Mouse (Mus musculus) hindlimb bud, embryonic 11.5 days (tissue): Measurements from ENCODE around the gene Perm1.

ENCODE experiments used
- DNase-seq: peaks from one replicate; pipeline ENCODE4 v3.0.0-alpha.2; 2012; ENCODE audit warnings: low read depth, low spot score; ENCODE audit errors: extremely low spot score

Perm1 gene

DNA sequence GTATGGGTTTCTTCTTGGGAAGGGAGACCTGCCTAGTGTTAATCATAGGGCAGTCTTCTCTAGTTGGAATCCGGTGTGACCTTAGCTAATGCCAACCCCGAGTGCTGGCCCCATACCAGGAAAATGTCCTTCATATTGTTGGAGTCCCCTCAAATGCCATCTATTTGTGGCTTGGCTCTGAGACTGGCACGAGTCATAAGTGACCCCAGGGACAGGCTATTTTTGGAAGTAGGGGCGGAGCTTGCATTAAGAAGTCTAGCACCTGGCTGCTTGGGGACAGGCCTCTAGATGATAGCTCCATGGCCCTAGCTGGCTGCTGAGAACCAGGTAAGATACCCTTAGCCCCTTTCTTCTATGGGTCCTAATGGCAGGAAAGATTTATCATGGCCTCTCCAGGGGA lies at the start of gene Perm1:
Perm1 (plus strand) TSS at position 220 of the 400 bp plus-strand sequence.
- no peak for DNase-seq

DNA sequence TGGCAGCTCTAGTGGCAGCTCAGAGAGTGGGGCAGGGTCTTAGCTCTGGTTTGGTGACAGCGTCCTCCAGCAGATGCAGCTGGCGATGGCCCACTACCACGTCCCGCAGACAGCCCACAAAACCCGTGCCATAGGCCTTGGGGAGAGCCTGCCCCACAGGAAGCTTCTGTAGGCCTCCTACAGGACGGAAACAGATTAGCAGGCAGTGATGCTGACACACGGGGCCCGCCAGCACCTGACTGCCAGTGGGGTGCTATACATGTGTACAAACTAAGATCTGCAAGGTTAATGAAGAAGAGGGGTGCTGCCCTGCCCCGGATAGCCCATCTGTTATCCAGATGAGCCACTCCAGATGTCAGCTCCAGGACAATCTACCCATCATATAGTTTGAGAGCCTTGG lies 49.2 kb upstream of the Perm1 start:
- DNase-seq, result no peak

DNA sequence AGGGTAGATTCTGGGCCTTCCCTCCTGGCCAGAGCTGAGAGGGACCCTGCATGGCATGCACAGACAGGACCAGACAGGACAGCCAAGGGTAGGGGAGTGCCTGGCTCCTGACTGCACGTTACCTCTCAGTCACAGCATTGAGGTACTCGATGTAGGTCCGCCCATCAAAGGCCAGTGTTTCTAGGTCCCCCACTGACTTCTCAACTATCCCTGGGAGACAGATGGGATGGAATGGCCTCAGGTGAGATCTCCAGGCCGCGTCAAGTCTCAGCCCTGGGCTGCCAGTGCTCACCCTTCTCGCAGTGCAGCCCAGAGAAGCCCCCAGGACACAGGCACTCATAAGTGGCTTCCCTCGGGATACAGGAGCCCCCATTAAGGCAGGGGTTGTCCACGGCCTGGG lies 47.1 kb upstream of the Perm1 start:
- DNase-seq, result no peak

DNA sequence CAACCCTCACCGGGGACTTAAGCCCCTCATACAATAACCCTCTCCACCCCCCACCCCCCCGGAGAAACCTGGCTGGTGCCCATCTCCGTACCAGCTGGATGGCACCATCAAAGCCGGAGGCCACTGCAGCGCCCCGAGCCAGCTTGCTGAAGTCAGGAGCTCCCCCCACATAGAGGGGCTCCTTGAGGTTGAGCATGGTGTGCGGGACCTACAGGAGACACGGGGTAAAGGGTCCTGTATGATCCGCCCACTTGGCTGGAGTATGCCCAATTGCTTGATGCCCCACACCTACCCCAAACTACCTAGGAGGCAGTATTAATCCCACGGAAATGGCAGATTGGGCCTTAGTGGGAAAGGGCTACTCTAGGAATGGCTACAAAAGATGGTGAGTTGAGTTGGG lies 46.5 kb upstream of the Perm1 start:
- DNase-seq, result no peak

DNA sequence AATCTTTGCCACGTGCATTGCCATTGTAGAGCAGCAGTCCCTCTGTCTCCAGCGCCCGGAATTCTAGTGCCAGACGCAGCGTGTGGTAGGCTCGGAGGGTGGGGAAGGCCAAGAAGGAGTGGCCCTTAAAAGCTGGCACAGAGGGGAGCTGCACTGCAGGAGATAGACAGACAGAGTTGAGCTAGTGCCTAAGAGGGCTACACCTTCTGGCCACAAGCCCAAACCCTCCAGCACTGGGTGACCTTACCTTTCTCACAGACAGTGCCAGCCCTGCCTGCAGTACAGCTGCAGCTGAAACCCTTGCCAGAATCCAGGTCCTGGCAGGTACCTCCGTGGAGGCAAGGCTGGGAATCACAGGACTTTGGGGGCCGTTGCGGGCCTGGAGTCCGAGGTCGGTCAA lies 43.8 kb upstream of the Perm1 start:
- no peak for DNase-seq

DNA sequence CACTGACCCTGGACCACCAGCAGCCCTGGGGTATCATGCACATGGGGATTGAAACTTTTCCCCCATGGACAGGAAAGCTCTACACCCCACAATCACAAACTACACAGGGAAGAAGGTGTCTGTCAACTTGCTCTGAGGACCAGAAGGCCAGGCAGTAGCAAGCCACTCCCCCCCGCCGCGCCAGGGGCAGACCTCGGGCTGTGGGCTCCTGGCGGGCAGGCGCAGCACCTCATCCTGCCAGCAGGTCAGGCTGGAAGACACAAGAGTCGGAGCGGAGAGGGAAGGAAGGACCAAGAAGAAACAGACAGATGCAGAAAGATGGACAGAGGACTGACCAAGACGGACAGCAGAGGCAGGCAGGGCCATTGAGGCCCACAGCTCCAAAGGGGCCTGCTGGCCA lies 38.0 kb upstream of the Perm1 start:
- no peak for DNase-seq

DNA sequence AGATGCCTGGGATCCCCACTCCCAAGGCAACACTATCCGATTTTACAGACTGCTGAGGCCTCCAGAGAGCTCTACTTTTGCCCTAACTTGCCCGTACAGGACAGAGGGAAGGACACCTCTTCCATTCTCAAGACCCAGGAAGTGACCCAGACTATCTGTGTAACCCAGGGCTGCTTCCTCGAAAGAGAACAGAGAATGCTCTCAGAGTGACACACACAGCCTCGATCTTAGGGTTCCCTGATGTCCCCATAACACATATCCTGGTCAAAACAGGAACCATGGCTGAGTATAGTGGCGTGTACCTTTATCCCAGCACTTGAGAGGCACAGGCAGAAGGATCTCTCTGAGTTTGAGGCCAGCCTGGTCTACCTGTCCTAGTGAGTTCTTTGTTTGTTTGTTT lies 31.9 kb upstream of the Perm1 start:
- DNase-seq, result no peak

DNA sequence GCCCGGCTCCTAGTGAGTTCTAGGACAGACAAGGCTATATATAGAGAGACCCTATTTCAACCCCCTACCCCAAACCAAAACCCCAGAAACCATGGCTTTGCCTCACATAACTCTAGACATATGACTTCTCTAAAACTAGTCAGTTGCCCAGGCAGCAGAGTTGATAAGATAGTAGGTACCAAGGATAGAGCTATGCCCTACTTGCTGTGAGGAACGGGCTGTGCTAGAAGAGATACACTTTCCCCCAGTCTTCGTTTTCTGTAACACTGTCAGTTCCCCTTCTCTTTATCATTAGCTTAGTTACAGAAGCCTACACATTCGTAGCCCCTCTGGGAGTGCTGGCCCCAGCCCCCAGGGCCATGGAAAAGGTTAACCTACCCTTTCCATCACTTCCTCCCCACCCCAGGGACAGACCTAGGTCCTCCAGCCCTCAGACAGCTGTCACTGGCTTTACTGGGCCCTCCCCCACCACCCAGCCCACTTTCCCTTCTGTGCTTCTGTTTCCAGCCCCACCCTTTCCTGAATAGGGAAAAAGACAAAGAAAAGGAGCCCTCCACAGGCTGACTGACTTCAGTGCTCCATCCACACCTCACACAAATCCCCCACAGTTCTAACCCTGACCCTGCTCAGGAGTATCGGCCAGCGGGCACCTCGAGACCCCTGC lies 31.2 kb upstream of the Perm1 start:
- DNase-seq, result no peak

DNA sequence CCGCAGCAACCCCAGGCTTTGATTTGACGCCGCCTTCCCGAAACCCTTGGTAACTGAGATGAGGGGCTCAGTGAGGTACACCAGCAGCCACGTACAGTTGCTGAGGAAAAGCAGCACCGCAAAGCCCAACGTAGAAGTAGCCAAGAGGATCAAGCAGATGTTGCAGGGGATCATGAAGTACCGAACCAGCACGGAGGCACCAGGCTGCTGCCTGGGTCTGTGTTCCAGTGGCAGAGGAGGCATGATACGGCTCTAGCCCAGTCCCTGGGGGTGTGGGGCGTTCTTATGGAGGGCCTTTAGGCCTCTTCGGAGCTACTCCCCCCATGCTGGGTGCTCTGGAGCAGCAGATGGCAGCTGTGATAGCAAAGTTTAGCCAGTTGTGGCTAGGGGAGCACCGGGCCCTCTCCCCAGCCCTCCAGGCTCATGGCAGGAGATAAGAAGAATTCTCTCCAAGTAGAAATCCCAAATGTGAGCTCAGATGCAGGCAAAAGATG lies 30.2 kb upstream of the Perm1 start:
- no peak for DNase-seq

DNA sequence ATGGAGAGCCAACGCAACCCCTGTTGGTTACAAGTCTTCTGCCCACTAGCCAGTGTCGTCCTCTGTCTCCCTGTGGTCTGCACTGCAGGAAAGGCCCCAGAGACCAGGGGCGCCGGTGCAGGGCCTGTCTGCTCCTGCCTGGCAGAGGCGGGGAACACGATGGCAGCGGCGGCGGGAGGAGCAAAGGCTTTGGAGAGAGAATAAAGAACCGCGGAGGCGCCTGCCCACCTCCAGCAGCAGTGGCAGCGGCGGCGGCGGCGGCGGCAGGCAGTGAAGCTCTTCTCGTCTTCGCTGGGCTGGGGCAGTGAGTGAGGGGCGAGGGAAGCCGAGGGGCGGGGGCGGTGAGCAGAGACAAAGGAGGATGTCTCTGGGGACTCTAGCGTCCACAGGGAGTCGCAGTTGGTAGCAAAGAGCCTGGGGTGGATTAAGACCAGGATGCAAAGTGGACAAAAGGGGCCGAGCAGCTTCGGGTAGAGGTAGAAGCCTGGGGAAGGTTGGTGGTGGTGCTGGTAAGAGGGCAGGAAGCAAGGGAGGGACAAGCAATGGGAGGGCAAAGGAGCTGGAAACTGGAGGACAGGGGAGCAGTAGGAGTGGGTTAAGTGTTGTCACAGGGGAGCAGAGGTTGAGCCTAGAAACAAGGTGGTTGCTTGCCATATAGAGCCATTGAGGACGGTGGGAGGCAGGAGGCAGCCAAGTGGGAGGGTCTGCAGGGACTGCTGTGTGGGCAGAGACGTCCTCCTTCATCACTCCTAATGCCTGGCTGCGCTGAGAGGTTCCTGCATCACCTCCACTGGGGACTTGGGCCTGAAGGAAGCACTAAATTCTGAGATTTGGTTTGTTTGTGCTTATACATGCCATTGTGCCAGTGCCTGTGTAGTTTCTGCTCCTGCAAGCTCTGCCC lies 29.5 kb upstream of the Perm1 start:
- DNase-seq, result no peak

DNA sequence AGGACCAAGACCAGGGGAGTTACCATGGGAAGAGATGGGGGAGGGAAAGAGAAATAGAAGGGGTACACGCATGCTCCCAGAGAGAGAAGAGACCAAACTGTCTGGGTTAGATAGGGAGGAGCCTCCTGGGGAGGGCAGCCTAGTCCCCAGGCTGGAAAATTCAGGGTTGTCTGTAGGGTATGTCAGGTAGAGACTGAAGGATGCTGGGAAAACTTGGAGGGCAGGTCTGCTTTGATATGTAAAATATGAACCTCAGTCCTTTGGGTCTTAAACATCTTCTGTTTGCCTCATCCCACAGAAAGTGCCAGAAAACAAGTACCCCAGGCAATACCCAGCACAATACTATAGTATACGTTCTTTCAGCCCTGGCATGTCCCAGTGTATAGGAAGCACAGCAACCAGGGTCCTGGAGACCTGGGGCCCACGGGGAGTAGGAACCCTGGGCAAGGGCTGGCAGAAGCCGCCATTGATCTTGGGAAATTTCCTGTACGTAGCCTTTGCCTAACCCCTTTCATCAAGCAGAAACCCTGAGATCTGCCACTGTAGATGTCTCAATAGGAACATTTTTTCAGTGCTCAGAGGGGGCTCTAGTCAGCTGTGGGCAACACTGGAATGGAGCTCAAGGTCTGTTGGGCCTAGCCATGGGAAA lies 27.4 kb upstream of the Perm1 start:
- DNase-seq, result no peak

DNA sequence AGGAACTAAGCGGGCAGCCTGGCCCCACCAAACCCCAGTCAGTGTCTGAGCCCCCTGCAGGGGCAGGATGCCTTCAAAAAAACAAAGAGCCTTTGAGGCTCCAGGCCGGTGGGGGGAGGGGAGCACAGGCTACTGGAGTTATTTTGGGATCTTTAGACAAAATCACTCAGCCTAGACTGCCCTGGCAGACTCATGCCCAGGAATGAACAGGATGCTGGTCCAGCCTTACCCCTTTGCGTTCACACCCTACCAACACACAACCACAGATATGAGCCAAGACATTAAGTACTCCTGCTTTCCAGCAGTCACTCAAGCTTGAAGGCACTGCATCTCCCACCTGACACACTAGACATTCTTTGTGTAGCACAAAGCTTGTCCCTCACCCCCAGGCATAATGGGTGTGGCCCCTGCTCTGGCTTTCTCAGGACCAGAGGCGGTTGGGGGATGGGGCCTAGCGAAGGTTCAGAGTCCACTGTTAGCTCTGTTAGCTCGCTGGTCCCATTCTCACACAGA lies 26.8 kb upstream of the Perm1 start:
- no peak for DNase-seq

DNA sequence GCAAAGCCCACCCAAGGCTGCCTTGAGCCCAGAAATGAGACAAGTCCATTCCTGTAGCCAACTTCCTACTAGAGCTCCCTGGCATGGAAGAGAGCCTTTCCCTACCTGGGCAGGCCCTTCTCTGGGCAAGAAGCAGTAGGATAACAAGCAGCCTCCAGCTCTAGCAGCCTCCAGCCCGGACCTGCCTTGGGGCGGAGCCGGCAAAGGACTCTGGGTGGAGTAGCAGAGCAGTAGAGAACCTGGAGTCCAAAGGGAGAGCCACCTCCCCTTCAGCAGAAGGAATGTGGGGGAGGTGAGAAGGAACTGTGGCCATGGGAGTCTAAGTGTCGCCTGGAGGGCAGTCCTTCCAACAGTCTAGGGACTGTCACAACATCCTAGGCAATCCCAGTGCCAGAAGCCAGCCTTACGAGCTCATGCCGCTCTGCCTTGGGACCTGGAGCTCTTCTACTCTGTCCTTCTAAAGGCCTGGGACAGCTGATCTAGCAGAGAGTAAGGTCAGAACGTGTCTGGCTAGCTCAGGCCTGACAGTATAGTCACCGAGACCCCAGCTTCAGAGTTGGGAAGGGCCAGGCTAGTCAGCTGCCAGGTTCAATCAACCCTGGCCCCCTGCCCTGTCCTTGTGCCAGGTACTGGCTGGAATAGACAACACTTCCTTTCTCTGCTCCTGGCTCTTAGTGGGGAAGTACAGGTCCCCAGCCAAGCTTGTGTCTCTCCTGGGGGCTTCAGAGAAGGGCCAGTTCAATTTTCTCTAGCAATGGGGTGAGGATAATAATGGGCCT lies 23.1 kb upstream of the Perm1 start:
- DNase-seq, result no peak

DNA sequence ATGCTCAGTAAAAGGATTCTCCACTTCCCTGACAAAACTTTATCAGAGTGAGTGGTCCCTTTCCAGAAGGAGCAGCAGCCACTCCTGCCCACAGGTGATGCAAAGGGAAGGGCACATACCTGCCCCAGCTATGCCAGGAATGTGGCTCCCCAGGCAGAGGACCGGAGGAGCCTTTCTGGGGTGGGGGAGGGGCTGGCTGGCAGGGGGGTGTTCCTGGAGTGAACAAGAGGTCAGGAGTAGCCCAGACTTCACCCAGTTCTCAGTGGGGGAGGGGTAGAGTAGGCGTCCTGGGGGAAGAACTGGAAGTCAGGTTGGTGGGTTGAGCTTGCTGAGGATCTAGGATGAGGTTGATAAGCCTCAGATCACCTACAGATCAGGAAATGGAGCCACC lies 22.5 kb upstream of the Perm1 start:
- no peak for DNase-seq

DNA sequence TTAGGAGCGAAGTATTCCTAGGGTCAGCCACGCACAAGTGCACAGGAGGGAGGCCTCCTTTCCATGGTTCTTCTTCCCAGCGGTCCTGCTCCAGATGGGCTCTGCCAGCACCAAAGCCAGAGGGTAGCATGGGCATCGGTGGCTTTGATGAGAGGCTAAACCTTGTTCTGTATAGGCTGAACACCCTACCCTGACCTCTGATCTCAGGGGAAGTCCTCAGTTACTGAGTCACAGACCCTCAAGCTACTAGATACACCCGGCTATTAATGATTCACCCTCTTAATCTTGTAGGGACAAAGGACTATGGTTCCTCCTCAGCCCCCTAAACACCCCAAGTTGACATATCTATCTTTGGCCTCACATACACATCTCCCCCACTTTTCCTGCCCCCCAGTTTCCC lies 21.8 kb upstream of the Perm1 start:
- no peak for DNase-seq

DNA sequence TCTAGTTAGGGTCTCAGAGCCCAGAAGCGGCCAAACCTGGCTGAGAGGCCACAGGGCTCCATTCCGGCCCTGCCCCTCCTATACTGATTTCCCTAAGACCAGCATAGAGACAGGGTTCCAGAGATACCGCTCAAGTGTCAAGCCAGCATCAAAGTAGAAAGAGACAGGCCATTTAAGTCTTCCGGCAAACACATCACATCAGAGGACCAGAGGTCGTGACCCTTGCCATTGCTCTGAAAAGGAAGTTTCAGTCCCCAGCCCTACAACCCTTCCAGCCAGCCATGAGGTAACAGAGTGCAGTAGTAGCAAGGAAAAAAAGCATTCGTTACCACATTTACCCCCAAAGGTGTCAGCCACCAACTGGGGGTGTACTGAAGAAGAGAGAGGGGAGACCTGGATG lies 21.3 kb upstream of the Perm1 start:
- DNase-seq, result no peak

DNA sequence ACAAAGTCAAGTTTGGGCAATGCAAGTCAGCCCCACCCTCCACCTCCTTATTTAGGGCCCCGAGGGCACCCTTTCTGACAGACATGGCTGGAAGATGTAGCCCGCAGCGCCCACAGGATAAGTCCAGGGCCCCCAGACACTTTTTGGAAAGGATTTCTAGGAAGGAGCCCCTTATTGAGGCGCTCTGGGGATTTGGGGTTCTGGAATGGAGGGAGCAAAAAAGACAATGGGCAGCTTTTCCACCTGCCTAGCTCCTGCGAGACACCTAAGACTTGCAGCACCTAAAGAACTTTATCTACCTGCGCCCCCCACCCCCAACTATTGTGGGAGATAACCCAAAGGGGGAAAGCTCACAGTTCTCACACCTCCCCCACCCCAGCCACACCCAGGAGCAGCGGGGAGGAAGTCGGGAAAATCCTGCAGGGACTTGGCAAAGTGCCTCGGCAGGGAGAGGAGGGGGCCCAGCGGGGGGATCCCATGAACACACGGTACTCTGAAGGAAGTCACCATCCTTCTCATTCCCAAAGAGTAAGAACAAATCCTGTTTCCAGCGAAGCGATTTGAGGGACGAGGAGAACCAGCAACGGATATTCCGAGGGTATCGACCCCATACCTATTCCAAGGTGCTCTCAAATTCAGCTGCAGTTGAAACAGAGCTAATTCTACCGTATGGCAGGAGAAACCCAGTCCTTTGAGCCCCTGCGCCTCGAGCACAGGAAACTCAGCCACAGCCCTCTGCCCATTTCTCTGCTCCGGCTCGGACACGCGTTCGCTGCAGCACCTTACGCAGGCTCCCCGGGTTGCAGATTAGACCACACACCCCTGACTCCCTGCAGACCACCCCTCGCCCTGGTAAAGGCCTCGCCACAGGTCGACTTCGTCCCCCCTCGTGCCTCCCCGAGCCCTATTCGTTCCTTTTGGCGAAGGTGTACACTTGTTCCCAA lies 19.5 kb upstream of the Perm1 start:
- no peak for DNase-seq

DNA sequence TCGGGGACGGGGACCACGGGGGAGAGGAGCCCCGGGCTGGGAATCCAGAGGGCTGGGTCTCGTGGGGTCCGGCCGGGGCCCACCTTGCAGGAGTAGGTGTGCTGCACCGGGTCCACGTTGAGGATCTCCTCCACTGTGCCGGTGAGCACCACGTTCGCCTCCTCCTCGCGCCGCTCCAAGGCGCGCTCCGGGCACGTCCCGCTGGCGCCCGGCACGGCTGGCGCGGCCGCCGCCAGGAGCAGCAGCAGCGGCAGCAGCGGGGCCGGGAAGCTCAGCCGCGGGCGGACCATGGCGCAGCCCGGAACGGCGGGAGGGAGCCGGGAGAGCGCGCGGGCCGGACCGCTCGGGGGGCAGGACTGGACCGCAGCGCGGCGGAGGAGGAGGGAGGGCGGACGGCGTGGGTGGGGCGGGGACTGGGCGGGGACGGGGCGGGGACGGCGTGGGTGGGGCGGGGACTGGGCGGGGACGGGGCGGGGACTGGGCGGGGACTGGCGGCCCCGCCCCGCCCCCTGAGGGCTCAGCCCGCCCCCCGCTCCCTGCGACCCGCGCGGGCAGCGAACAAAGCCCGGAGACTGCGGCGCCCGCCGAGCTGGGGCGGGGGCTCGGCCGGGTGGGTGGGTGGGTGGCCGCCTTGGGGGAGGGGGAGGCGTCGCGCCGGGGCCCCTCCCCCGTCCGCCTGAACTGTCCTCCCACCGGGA lies 18.4 kb upstream of the Perm1 start, which contains the start of gene Agrn:
Agrn (minus strand) TSS at position 358 of the 698 bp plus-strand sequence.
- no peak for DNase-seq

DNA sequence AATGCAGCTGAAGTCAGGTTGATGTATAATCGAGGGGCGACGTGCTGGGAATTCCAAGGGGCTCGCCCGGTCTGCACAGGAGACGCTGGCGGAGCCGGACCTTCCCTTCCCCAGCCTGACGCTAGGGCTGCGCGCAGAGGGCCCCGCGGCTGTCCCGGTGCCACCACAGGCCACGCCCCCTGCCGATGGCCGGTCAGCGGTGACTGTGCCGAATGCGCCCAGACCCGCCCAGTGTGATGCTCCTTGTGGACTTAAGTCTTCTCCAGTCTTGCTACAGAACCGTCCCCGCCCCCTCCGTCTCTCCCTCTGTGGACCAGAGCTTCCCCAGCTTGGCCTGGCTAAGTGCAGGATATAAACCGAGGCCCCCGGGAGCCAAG lies 17.9 kb upstream of the Perm1 start:
- DNase-seq, result peak; percentile 50
